Mouse (Mus musculus): ENCODE measurements around the gene Bicc1. TPM values are rescaled to one million over a fixed set of nuclear protein-coding genes. Genes with fewer than 3 reads are reported as not detected.

The Bicc1 gene
- polyA plus RNA-seq, 1 experiment from 2014 or later = 7.0 TPM

GRCm38 (mm10) chr10:71150486-71150885 lies 9.0 kb downstream of the Bicc1 start:
- H3K27me3 ChIP-seq (ENCODE audit: control insufficient read depth, insufficient read depth, low read length) = no peaks in the 10 kb centered on the region
- no peaks in the 10 kb centered on the region for H3K36me3 ChIP-seq (ENCODE audit: control insufficient read depth, insufficient read depth, low read length)
- H3K27ac ChIP-seq (ENCODE audit: low read depth, low read length) = no peak overlapping the region
- H3K4me2 ChIP-seq (ENCODE audit: low read depth, low read length, severe bottlenecking) = no peak overlapping the region
- H3K4me1 ChIP-seq (replicated peaks; ENCODE audit: control insufficient read depth, insufficient read depth, low read length) = no peaks in the 10 kb centered on the region
- no peak for DNase-seq (ENCODE audit: low spot score)
- WGBS = 93% methylated on average over 2 of the region's 2 CpGs
- ATAC-seq (replicated peaks; ENCODE audit: low FRiP score) = no peak
- no peaks in the 10 kb centered on the region for H3K9me3 ChIP-seq (ENCODE audit: control insufficient read depth, low read length)
- H3K4me3 ChIP-seq (ENCODE audit: low read depth, low read length) = no peak overlapping the region
- H3K9ac ChIP-seq (ENCODE audit: low read length) = no peak overlapping the region

- ATAC-seq (replicated peaks; ENCODE audit: low FRiP score) (no peak), DNase-seq (ENCODE audit: low spot score) (no peak)
- Histone ChIP-seq H3K27me3 (ENCODE audit: control insufficient read depth, insufficient read depth, low read length) (no peaks in the 10 kb centered on the region), H3K27ac (ENCODE audit: low read depth, low read length) (no peak overlapping the region), H3K4me3 (ENCODE audit: low read depth, low read length) (no peak overlapping the region), H3K9me3 (ENCODE audit: control insufficient read depth, low read length) (no peaks in the 10 kb centered on the region), H3K36me3 (ENCODE audit: control insufficient read depth, insufficient read depth, low read length) (no peaks in the 10 kb centered on the region), H3K4me2 (ENCODE audit: low read depth, low read length, severe bottlenecking) (no peak overlapping the region), H3K9ac (ENCODE audit: low read length) (no peak overlapping the region), H3K4me1 (replicated peaks; ENCODE audit: control insufficient read depth, insufficient read depth, low read length) (no peaks in the 10 kb centered on the region)
- 86% methylated on average over 5 of the region's 5 CpGs for WGBS
Measured at GRCm38 (mm10) chr10:71148951-71149603, 10.4 kb downstream of the Bicc1 start.

GRCm38 (mm10) chr10:71148226-71148625 lies 11.3 kb downstream of the Bicc1 start:
- WGBS = 94% methylated on average over 9 of the region's 9 CpGs
- no peak for DNase-seq (ENCODE audit: low spot score)
- H3K9ac ChIP-seq (ENCODE audit: low read length) = no peak overlapping the region
- H3K4me1 ChIP-seq (replicated peaks; ENCODE audit: control insufficient read depth, insufficient read depth, low read length) = no peaks in the 10 kb centered on the region
- no peak for ATAC-seq (replicated peaks; ENCODE audit: low FRiP score)
- no peak overlapping the region for H3K4me2 ChIP-seq (ENCODE audit: low read depth, low read length, severe bottlenecking)
- H3K9me3 ChIP-seq (ENCODE audit: control insufficient read depth, low read length) = no peaks in the 10 kb centered on the region; the same call in 1 of the 2 replicates
- H3K27ac ChIP-seq (ENCODE audit: low read depth, low read length) = no peak overlapping the region
- H3K27me3 ChIP-seq (ENCODE audit: control insufficient read depth, insufficient read depth, low read length) = no peaks in the 10 kb centered on the region
- no peak overlapping the region for H3K4me3 ChIP-seq (ENCODE audit: low read depth, low read length)
- H3K36me3 ChIP-seq (ENCODE audit: control insufficient read depth, insufficient read depth, low read length) = no peaks in the 10 kb centered on the region

GRCm38 (mm10) chr10:71146681-71147615 lies 12.6 kb downstream of the Bicc1 start:
- Histone ChIP-seq H3K4me3 (ENCODE audit: low read depth, low read length) (no peak overlapping the region), H3K27me3 (ENCODE audit: control insufficient read depth, insufficient read depth, low read length) (no peaks in the 10 kb centered on the region), H3K36me3 (ENCODE audit: control insufficient read depth, insufficient read depth, low read length) (no peaks in the 10 kb centered on the region), H3K4me1 (replicated peaks; ENCODE audit: control insufficient read depth, insufficient read depth, low read length) (no peaks in the 10 kb centered on the region), H3K4me2 (ENCODE audit: low read depth, low read length, severe bottlenecking) (no peak overlapping the region), H3K9ac (ENCODE audit: low read length) (no peak overlapping the region), H3K27ac (ENCODE audit: low read depth, low read length) (no peak overlapping the region), H3K9me3 (ENCODE audit: control insufficient read depth, low read length) (no peaks in the 10 kb centered on the region; the same call in 1 of the 2 replicates)
- WGBS = 89% methylated on average over 15 of the region's 15 CpGs
- ATAC-seq (replicated peaks; ENCODE audit: low FRiP score) = no peak
- DNase-seq (ENCODE audit: low spot score) = no peak

- DNase-seq (ENCODE audit: low spot score) (no peak), ATAC-seq (replicated peaks; ENCODE audit: low FRiP score) (no peak)
- Histone ChIP-seq H3K27me3 (ENCODE audit: control insufficient read depth, insufficient read depth, low read length) (no peaks in the 10 kb centered on the region), H3K9me3 (ENCODE audit: control insufficient read depth, low read length) (no peaks in the 10 kb centered on the region; the same call in 1 of the 2 replicates), H3K4me2 (ENCODE audit: low read depth, low read length, severe bottlenecking) (no peak overlapping the region), H3K9ac (ENCODE audit: low read length) (no peak overlapping the region), H3K36me3 (ENCODE audit: control insufficient read depth, insufficient read depth, low read length) (no peaks in the 10 kb centered on the region), H3K4me3 (ENCODE audit: low read depth, low read length) (no peak overlapping the region), H3K27ac (ENCODE audit: low read depth, low read length) (no peak overlapping the region), H3K4me1 (replicated peaks; ENCODE audit: control insufficient read depth, insufficient read depth, low read length) (no peaks in the 10 kb centered on the region)
- 63% methylated on average over 11 of the region's 11 CpGs for WGBS
Measured at GRCm38 (mm10) chr10:71145801-71146200, 13.7 kb downstream of the Bicc1 start.

- no peaks in the 10 kb centered on the region for H3K4me1 ChIP-seq (replicated peaks; ENCODE audit: control insufficient read depth, insufficient read depth, low read length)
- DNase-seq (ENCODE audit: low spot score) (no peak), ATAC-seq (replicated peaks; ENCODE audit: low FRiP score) (no peak)
- no peak overlapping the region for H3K4me3 ChIP-seq (ENCODE audit: low read depth, low read length)
- 95% methylated on average over 4 of the region's 4 CpGs for WGBS
- no peaks in the 10 kb centered on the region; the same call in 1 of the 2 replicates for H3K9me3 ChIP-seq (ENCODE audit: control insufficient read depth, low read length)
- H3K27me3 ChIP-seq (ENCODE audit: control insufficient read depth, insufficient read depth, low read length) = no peaks in the 10 kb centered on the region
- H3K27ac ChIP-seq (ENCODE audit: low read depth, low read length) = no peak overlapping the region
- no peak overlapping the region for H3K9ac ChIP-seq (ENCODE audit: low read length)
- H3K4me2 ChIP-seq (ENCODE audit: low read depth, low read length, severe bottlenecking) = no peak overlapping the region
- H3K36me3 ChIP-seq (ENCODE audit: control insufficient read depth, insufficient read depth, low read length) = no peaks in the 10 kb centered on the region
Measured at GRCm38 (mm10) chr10:71144191-71144590, 15.3 kb downstream of the Bicc1 start.

- WGBS = 91% methylated on average over 2 of the region's 2 CpGs
Measured at GRCm38 (mm10) chr10:71142568-71142967, 16.9 kb downstream of the Bicc1 start.

GRCm38 (mm10) chr10:71140281-71140845 lies 19.1 kb downstream of the Bicc1 start:
- no peaks in the 10 kb centered on the region; the same call in 1 of the 2 replicates for H3K9me3 ChIP-seq (ENCODE audit: control insufficient read depth, low read length)
- WGBS = 81% methylated on average over 6 of the region's 6 CpGs
- H3K27ac ChIP-seq (ENCODE audit: low read depth, low read length) = no peak overlapping the region
- H3K9ac ChIP-seq (ENCODE audit: low read length) = no peak overlapping the region
- H3K4me1 ChIP-seq (replicated peaks; ENCODE audit: control insufficient read depth, insufficient read depth, low read length) = 0 out of 2 replicates have a peak, but pooled peaks cover 2% of the 10 kb centered on the region
- H3K4me2 ChIP-seq (ENCODE audit: low read depth, low read length, severe bottlenecking) = no peak overlapping the region
- H3K36me3 ChIP-seq (ENCODE audit: control insufficient read depth, insufficient read depth, low read length) = no peaks in the 10 kb centered on the region
- DNase-seq (ENCODE audit: low spot score) (no peak), ATAC-seq (replicated peaks; ENCODE audit: low FRiP score) (no peak)
- no peaks in the 10 kb centered on the region for H3K27me3 ChIP-seq (ENCODE audit: control insufficient read depth, insufficient read depth, low read length)
- no peak overlapping the region for H3K4me3 ChIP-seq (ENCODE audit: low read depth, low read length)

More at GRCm38 (mm10) chr10:71142568-71142967, 16.9 kb downstream of the Bicc1 start:
- no peaks in the 10 kb centered on the region; the same call in 1 of the 2 replicates for H3K9me3 ChIP-seq (ENCODE audit: control insufficient read depth, low read length)
- H3K27me3 ChIP-seq (ENCODE audit: control insufficient read depth, insufficient read depth, low read length) = no peaks in the 10 kb centered on the region
- 0 out of 2 replicates have a peak, but pooled peaks cover 2% of the 10 kb centered on the region for H3K4me1 ChIP-seq (replicated peaks; ENCODE audit: control insufficient read depth, insufficient read depth, low read length)
- H3K9ac ChIP-seq (ENCODE audit: low read length) = no peak overlapping the region
- H3K27ac ChIP-seq (ENCODE audit: low read depth, low read length) = no peak overlapping the region
- H3K4me3 ChIP-seq (ENCODE audit: low read depth, low read length) = no peak overlapping the region
- no peak overlapping the region for H3K4me2 ChIP-seq (ENCODE audit: low read depth, low read length, severe bottlenecking)
- ATAC-seq (replicated peaks; ENCODE audit: low FRiP score) = no peak
- H3K36me3 ChIP-seq (ENCODE audit: control insufficient read depth, insufficient read depth, low read length) = no peaks in the 10 kb centered on the region
- no peak for DNase-seq (ENCODE audit: low spot score)
